Mouse (Mus musculus) thymus, postnatal 10 days (tissue): Measurements from ENCODE around the gene Gm10518.
"Not testable (repeated sequence)": the region's sequence is repeated elsewhere in the genome, so short reads cannot be mapped to it uniquely, and the experiment has no call there.

Source experiments
- DNase-seq, 2 experiments: peaks; one replicate each; pipeline ENCODE4 v3.0.0; 2021; ENCODE audit warnings: low spot score in 2 of 2

The Gm10518 gene

GRCm38 (mm10) chr1:179802610-179803512, at the start of gene Gm10518:
Gene Gm10518, plus strand, starts transcription at chr1:179803376.
- peak; percentile 40 to 43 for DNase-seq

DNA sequence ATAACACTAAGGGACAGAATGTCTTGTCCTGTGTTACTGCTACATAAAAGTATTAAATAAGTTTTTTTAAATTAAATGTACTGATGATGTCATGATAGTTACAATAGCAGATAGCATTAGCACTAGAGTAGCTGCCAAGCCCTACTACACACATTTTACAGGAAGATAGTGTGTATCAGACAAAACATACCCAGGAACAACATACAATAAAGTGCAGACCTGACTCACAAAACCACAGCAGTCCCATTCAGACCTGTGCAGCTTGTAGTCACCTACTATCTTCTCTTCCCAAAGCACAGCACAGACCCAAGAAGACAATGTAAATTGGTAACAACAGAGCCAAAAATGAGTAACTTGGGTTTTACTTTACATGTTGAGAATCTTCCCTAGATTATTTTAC, 46.7 kb upstream of the Gm10518 start:
- DNase-seq = no peak

GRCm38 (mm10) chr1:179760086-179760485, 43.1 kb upstream of the Gm10518 start:
- DNase-seq = no peak

- no peak for DNase-seq
Observed at GRCm38 (mm10) chr1:179760553-179760952, 42.6 kb upstream of the Gm10518 start.

- DNase-seq = no peak
Observed at GRCm38 (mm10) chr1:179776831-179777230, 26.3 kb upstream of the Gm10518 start.

DNA sequence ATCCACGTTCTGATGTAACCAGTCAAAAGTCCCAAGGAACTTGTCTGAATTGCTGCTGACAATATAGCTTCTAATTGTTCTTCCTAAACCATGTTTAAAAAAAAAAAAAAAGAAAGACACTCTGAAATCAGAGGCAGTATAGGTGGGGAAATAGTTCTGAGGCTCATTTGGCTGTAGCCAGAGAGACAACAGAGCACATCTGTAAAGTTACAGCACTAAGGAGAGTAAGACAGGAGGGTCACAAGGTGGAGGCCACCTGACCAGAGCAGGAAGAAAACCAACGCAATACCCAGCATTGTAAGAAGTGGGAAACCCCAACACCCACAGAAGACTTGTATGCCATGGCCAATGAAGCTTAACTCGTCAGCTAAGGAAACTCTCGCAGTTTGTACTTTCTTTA, 19.1 kb upstream of the Gm10518 start:
- DNase-seq = no peak

DNA sequence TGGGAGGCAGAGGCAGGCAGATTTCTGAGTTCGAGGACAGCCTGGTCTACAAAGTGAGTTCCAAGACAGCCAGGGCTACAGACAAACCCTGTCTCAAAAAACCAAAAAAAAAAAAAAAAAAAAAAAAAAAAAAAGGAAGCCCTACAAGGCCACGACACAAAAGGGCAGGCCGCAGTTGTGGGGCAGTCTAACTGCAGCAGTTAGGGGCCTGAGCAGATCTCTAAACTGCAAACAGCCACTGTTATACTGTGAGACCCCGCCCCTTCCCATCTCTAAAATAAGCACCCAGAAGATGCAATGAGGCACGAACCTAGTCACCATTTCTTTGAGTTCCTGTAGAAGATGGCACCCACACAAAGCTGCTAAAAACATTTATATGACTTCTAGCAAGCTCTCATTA, 17.7 kb upstream of the Gm10518 start:
- no peak for DNase-seq

DNA sequence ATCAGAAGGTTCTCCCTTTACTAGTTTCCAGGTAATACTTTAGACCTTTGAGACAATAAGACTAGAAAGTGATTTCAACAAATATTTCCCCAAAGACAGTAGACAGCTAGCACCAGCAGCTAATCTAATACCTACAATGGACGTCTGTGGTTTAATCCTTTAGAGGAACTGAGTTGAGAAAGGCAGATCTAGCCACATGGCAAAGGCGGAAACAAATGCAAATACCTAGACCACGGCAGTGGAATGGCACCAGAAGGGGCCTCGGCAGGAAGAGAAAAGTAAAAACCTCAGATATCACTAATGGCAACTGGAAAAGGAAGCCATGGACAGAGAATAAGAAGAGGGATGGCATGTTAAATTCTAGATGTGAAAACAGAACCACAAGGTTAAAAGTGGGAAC, 15.9 kb upstream of the Gm10518 start:
- no peak for DNase-seq

GRCm38 (mm10) chr1:179798794-179799193, 4.4 kb upstream of the Gm10518 start:
- no peak for DNase-seq

- peak; percentile 89 to 91 for DNase-seq
Observed at GRCm38 (mm10) chr1:179803513-179804139, 450 bp downstream of the Gm10518 start, which contains the start of gene Ahctf1. Gene Ahctf1, minus strand, starts transcription at chr1:179803680.

DNA sequence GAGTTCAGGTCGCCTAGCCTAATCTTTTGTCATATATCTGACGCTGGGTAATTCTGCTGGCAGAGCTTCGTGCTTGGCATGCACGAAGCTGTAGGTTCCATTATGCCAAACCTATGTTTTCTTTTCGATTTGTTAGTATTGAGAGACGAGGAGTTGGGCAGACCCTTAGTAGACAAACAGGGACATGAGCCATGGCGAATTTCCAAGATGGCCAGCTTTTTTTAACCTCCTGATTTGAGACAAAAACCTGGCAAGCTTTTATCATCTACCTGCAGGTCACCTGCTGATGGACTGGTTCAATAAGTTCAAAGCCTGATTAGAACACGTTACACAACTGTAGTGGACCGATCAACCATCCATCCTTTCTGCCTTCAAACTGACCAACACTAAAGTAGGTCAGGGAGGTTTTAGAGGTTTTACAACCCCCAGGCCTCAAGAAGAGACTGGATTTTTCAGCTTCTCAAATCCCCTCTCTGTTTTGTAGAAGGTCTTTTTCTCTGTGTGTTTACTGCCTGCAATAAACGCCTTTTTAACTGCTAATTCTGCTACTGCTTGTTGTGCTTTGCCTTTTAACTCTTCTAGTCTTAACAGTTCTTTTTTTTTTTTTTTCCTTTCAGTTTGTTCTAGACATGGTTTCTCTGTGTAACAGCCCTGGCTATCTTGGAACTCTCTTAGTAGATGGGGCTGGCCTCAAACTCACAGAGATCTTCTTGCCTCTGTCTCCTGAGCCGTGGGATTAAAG, 1.1 kb downstream of the Gm10518 start:
- no peak for DNase-seq

GRCm38 (mm10) chr1:179805751-179806150, 2.6 kb downstream of the Gm10518 start:
- DNase-seq = no peak

GRCm38 (mm10) chr1:179807468-179807867, 4.3 kb downstream of the Gm10518 start:
- no peak for DNase-seq

- DNase-seq = no peak
Observed at GRCm38 (mm10) chr1:179808300-179808699, 5.1 kb downstream of the Gm10518 start.

DNA sequence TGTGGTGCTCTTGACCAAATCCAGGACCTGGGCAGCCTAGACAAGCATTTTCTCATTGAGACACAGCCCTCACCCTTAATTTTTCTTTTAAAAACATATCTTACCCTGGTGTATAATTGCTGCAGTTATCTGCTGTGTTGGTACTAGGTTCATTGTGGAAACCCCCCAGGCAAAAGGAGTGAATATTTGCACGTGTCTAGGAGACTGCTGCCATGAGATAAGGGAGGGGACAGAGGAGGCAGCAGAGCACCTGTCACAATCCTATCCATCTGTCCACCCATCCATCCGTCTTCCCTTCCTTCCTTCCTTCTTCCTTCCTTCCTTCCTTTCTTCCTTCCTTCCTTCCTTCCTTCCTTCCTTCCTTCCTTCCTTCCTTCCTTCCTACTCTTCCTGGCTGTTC, 10.2 kb downstream of the Gm10518 start:
- DNase-seq = no peak

DNA sequence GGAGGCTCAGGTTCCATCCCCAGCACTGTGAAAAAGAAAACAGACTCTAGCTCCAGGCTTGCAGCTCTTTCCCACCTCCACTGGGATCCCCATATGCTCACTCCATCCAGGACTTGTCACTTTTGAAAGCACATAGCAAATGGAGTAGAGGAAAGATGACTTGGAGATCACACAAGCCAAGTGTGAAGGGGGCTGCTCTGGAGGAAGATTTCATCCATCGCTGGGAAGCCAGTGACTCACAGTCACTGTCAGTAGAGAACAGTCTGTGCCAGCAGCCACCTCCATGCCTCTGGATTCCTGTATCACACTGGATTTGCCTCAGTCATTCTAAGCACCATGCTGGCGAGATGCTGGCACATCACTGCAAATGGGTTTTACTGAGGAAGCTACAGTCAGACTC, 11.4 kb downstream of the Gm10518 start:
- no peak for DNase-seq

DNA sequence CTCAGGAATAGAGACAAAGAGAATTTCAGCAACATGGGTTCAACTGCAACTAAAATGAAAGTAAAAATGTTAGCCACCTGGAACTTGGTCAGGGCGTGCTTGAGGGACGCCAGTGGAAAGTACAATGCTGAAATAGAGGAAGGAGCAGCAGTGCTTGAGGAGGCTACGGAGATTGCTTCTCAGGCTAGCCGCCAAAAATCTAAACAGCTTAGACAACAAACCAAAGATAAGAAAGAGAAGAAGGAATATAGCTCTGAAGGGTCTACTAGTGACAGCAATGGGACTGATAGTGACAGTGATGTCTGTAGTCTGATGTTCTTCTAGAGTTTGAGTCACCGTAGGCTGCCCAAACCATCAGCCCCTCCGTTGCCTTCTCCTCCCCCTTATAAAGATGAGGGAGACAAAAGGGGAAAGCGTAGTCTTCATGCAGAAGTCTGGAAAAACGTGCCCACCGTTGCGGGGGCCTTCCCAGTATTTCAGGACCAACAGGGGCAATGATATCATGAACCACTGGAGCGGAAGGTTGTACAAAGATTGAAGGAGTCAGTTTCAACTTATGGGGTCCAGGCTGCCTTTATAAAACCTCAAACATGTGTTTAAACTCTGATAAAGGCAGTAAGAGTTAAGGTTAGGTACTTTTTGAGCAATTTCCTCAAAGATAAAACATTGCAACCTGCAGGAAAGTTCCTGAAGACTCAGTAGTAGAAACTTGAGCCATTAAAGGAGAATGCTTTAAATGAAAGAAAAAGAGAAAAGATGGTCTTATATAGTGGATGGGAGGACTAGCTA, 15.5 kb downstream of the Gm10518 start:
- not testable (repeated sequence) for DNase-seq

GRCm38 (mm10) chr1:179824549-179824948, 21.4 kb downstream of the Gm10518 start:
- DNase-seq = no peak

DNA sequence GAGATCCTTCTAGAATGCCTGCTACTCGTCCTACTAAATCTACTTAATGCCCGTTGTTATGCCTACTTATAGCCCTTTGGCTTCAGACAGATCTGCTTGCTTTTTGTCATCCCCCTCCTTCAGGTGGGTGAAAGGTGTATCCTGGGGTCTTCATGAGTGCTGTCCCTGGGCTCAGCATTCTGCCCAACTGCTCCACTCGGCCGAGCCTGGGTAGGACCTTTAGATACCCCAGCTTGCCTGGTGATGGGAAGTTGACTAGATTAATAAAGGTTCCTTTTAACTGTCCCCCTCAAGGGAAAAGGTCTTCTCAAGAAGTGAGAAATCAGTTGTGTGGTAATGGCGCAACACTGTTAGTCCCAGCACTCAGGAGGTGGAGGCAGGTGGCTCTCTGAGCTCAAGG, 24.9 kb downstream of the Gm10518 start:
- DNase-seq = no peak

DNA sequence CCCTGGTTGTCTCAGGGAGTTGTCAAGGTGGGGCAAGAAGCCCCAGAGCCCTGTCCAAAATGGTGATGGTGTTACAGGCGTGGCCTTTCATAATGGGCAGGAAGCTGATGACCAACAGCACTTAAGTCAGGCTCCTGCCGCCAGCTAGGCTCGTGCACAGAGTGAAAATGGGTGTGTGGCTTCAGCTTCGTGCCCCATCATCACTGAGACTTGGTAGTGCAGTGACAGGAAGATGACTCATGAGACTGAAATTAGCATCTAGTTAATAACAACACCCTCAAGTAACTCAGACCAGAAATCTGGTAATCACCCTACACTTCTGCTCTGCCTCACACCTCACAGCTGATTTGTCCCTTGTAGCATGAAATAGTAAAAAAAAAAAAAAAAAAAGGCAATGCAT, 25.7 kb downstream of the Gm10518 start:
- no peak for DNase-seq

DNA sequence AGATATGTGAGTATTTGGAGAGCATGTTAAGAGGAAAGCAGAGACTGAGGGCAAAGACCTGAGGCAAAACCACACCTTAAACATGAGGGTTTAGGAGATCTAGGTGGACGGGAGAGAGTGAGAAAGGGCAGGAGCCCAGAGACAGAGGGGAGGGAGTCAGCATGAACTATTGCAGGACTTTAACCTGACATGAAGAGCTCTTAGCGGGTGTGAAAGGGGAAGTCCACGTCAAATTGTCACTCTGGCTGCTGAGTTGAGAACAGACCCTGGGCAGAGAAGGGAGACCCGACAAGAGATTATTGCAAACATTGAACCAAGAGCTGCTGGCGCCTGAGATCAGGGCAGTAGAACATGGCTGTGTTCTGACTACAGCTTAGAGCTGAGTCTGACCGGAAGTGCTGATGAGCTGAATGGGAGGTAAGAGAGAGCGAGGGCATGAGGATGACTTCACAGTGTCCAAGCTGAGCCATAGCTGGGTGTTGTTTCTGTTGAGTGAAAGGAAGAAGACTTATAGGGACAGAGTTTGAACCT, 29.6 kb downstream of the Gm10518 start:
- no peak for DNase-seq
